Mouse (Mus musculus): ENCODE results near the gene Ubox5.

GRCm38 (mm10) chr2:130656536-130656935, 26.7 kb upstream of the Ubox5 start:
- no peak for TF ChIP-seq CTCF (IDR thresholded peaks at IDR 0.05)
- TF ChIP-seq EP300 (IDR thresholded peaks at IDR 0.05; ENCODE audit: insufficient read depth, low read depth, low read length): no peak

Measured in heart, adult 2 months (tissue).